Mouse (Mus musculus): ENCODE measurements around the gene Fancd2os. TPM values are rescaled to one million over a fixed set of nuclear protein-coding genes. Genes with fewer than 3 reads are reported as not detected.
A peak's percentile ranks its signal among the peaks of the same experiment; 100 is the strongest.

The Fancd2os gene
- 0.10 and 0.11 TPM in 2 replicates for polyA plus RNA-seq (2016; fragmentation: Nextera tagmentation; extraction: Ambion mirVana)

- 63% methylated on average over 23 of the region's 23 CpGs for WGBS (ENCODE audit: insufficient replicate concordance)
- peaks cover 21% of the 10 kb centered on the region for H3K36me3 ChIP-seq
- peaks cover 20% of the 10 kb centered on the region for H3K4me1 ChIP-seq
- no peak for ATAC-seq
- no peak within 1 kb of the TSS for H3K9ac ChIP-seq
- H3K27me3 ChIP-seq (replicated peaks): no peaks in the 10 kb centered on the region
- no peak within 1 kb of the TSS for H3K4me3 ChIP-seq
- no peak within 1 kb of the TSS for H3K4me2 ChIP-seq
- H3K27ac ChIP-seq: no peak within 1 kb of the TSS
- no peaks in the 10 kb centered on the region for H3K9me3 ChIP-seq (replicated peaks)
These were observed at the start of gene Fancd2os for GRCm38 (mm10) chr6:113600543-113601139. Gene Fancd2os, minus strand, starts transcription at chr6:113600715.

GRCm38 (mm10) chr6:113650197-113650640, 49.7 kb upstream of the Fancd2os start:
- ATAC-seq: no peak
- H3K27ac ChIP-seq: peak overlapping the region; percentile 20; the same call in 1 of the 2 replicates
- 45% methylated on average over 4 of the region's 4 CpGs for WGBS (ENCODE audit: insufficient replicate concordance)
- H3K4me3 ChIP-seq: no peak overlapping the region
- H3K36me3 ChIP-seq: 0 out of 2 replicates have a peak, but pooled peaks cover 16% of the 10 kb centered on the region
- no peak overlapping the region for H3K9ac ChIP-seq
- H3K27me3 ChIP-seq (replicated peaks): no peaks in the 10 kb centered on the region
- H3K9me3 ChIP-seq (replicated peaks): no peaks in the 10 kb centered on the region
- peaks cover 48% of the 10 kb centered on the region for H3K4me1 ChIP-seq
- H3K4me2 ChIP-seq: no peak overlapping the region

GRCm38 (mm10) chr6:113649346-113650196, 49.1 kb upstream of the Fancd2os start:
- no peaks in the 10 kb centered on the region for H3K9me3 ChIP-seq (replicated peaks)
- H3K36me3 ChIP-seq: 0 out of 2 replicates have a peak, but pooled peaks cover 16% of the 10 kb centered on the region
- H3K4me2 ChIP-seq: no peak overlapping the region
- no peaks in the 10 kb centered on the region for H3K27me3 ChIP-seq (replicated peaks)
- WGBS (ENCODE audit: insufficient replicate concordance): 70% methylated on average over 7 of the region's 7 CpGs
- no peak for ATAC-seq
- no peak overlapping the region for H3K9ac ChIP-seq
- peaks cover 42% of the 10 kb centered on the region for H3K4me1 ChIP-seq
- peak overlapping the region; percentile 20; the same call in 1 of the 2 replicates for H3K27ac ChIP-seq
- no peak overlapping the region for H3K4me3 ChIP-seq

DNA sequence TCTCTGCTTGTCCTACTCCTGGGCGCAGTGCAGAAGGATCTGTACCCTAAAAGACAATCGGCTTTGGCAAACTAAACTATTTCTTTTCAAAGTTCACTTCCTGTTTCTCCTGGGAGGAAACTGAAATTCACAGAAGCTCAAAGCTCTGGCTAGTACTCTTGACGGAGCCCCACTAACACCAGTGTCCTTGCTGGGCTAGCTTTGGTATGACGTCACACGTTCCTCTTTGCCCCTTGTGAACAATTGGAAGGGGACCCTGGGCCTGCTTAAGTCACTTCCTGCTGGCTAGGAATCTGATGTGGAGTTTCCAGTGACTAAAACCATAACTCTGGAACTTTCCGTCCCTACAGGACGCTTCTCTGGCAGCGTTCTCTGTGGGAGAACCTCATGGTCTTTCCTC, 44.3 kb upstream of the Fancd2os start:
- Histone ChIP-seq H3K27ac (no peak overlapping the region), H3K9ac (no peak overlapping the region), H3K27me3 (replicated peaks) (no peaks in the 10 kb centered on the region), H3K4me2 (no peak overlapping the region), H3K36me3 (0 out of 2 replicates have a peak, but pooled peaks cover 12% of the 10 kb centered on the region), H3K4me1 (peaks cover 36% of the 10 kb centered on the region), H3K9me3 (replicated peaks) (no peaks in the 10 kb centered on the region), H3K4me3 (no peak overlapping the region)
- no peak for ATAC-seq
- 52% methylated on average over 8 of the region's 8 CpGs for WGBS (ENCODE audit: insufficient replicate concordance)

GRCm38 (mm10) chr6:113643967-113644366, 43.5 kb upstream of the Fancd2os start:
- no peak overlapping the region for H3K4me2 ChIP-seq
- peaks cover 37% of the 10 kb centered on the region for H3K4me1 ChIP-seq
- 69% methylated on average over 2 of the region's 2 CpGs for WGBS (ENCODE audit: insufficient replicate concordance)
- 0 out of 2 replicates have a peak overlapping the region, but pooled peaks have one; percentile 12 for H3K27ac ChIP-seq
- no peak for ATAC-seq
- no peaks in the 10 kb centered on the region for H3K9me3 ChIP-seq (replicated peaks)
- no peak overlapping the region for H3K9ac ChIP-seq
- no peak overlapping the region for H3K4me3 ChIP-seq
- H3K36me3 ChIP-seq: 0 out of 2 replicates have a peak, but pooled peaks cover 12% of the 10 kb centered on the region
- no peaks in the 10 kb centered on the region for H3K27me3 ChIP-seq (replicated peaks)

GRCm38 (mm10) chr6:113643021-113643420, 42.5 kb upstream of the Fancd2os start:
- H3K36me3 ChIP-seq: 0 out of 2 replicates have a peak, but pooled peaks cover 6% of the 10 kb centered on the region
- no peaks in the 10 kb centered on the region for H3K27me3 ChIP-seq (replicated peaks)
- H3K9me3 ChIP-seq (replicated peaks): no peaks in the 10 kb centered on the region
- H3K4me3 ChIP-seq: no peak overlapping the region
- WGBS (ENCODE audit: insufficient replicate concordance): 76% methylated on average over 4 of the region's 4 CpGs
- peaks cover 36% of the 10 kb centered on the region for H3K4me1 ChIP-seq
- no peak overlapping the region for H3K9ac ChIP-seq
- no peak for ATAC-seq
- H3K27ac ChIP-seq: no peak overlapping the region
- no peak overlapping the region for H3K4me2 ChIP-seq

- peaks cover 36% of the 10 kb centered on the region for H3K4me1 ChIP-seq
- H3K9ac ChIP-seq: no peak overlapping the region
- ATAC-seq: no peak
- no peaks in the 10 kb centered on the region for H3K9me3 ChIP-seq (replicated peaks)
- H3K27me3 ChIP-seq (replicated peaks): no peaks in the 10 kb centered on the region
- no peak overlapping the region for H3K4me3 ChIP-seq
- 76% methylated on average over 8 of the region's 8 CpGs for WGBS (ENCODE audit: insufficient replicate concordance)
- H3K4me2 ChIP-seq: no peak overlapping the region
- no peak overlapping the region for H3K27ac ChIP-seq
- 0 out of 2 replicates have a peak, but pooled peaks cover 2% of the 10 kb centered on the region for H3K36me3 ChIP-seq
These were observed 42.1 kb upstream of the Fancd2os start for GRCm38 (mm10) chr6:113642605-113643004.

GRCm38 (mm10) chr6:113639201-113639600, 38.7 kb upstream of the Fancd2os start:
- Histone ChIP-seq H3K27me3 (replicated peaks) (no peaks in the 10 kb centered on the region), H3K4me3 (peak overlapping the region; percentile 63), H3K9me3 (replicated peaks) (no peaks in the 10 kb centered on the region), H3K36me3 (no peaks in the 10 kb centered on the region), H3K4me1 (peaks cover 45% of the 10 kb centered on the region), H3K4me2 (peak overlapping the region; percentile 80), H3K9ac (peak overlapping the region; percentile 79; the same call in 1 of the 2 replicates), H3K27ac (peak overlapping the region; percentile 76; the same call in 1 of the 2 replicates)
- WGBS (ENCODE audit: insufficient replicate concordance): 79% methylated on average over 4 of the region's 4 CpGs
- ATAC-seq: no peak

- H3K9me3 ChIP-seq (replicated peaks): no peaks in the 10 kb centered on the region
- H3K4me1 ChIP-seq: peaks cover 45% of the 10 kb centered on the region
- H3K9ac ChIP-seq: peak within 1 kb of the TSS; percentile 79
- 5% methylated on average over 37 of the region's 37 CpGs for WGBS (ENCODE audit: insufficient replicate concordance)
- no peaks in the 10 kb centered on the region for H3K27me3 ChIP-seq (replicated peaks)
- H3K4me2 ChIP-seq: peak within 1 kb of the TSS; percentile 80
- peak within 1 kb of the TSS; percentile 76 for H3K27ac ChIP-seq
- peak within 1 kb of the TSS; percentile 63 for H3K4me3 ChIP-seq
- peak; percentile 94 for ATAC-seq
- 0 out of 2 replicates have a peak, but pooled peaks cover 1% of the 10 kb centered on the region for H3K36me3 ChIP-seq
These were observed 38.0 kb upstream of the Fancd2os start, which contains the start of gene Irak2 for GRCm38 (mm10) chr6:113638302-113639040. Gene Irak2, plus strand, starts transcription at chr6:113638467.

GRCm38 (mm10) chr6:113632863-113633262, 32.3 kb upstream of the Fancd2os start:
- WGBS (ENCODE audit: insufficient replicate concordance): 80% methylated on average over 4 of the region's 4 CpGs
- Histone ChIP-seq H3K9ac (no peak overlapping the region), H3K4me1 (peaks cover 9% of the 10 kb centered on the region), H3K27me3 (replicated peaks) (no peaks in the 10 kb centered on the region), H3K9me3 (replicated peaks) (no peaks in the 10 kb centered on the region), H3K36me3 (peaks cover 52% of the 10 kb centered on the region), H3K4me2 (no peak overlapping the region), H3K27ac (no peak overlapping the region), H3K4me3 (no peak overlapping the region)
- no peak for ATAC-seq

DNA sequence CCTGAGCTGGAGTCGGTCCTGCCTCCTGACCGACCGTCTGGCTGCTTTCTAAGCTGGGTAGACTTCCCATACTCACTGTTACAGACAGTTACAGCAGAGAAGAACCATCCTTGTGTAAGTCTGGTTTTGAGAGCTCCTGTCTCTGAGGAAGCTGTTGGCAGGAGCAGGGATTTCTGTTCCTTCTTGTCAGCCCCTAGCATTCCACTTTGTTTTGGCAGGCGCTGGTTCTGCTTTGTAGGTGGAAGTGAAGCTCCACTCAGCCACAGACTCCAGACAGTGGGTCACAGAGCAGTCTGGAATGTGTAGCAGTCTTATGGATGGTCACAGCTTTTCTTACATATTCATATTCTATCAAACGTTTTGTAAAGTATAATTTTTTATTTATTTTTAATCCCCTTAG, 29.8 kb upstream of the Fancd2os start:
- ATAC-seq: no peak
- H3K4me3 ChIP-seq: no peak overlapping the region
- H3K27me3 ChIP-seq (replicated peaks): no peaks in the 10 kb centered on the region
- H3K4me1 ChIP-seq: peaks cover 10% of the 10 kb centered on the region
- no peaks in the 10 kb centered on the region for H3K9me3 ChIP-seq (replicated peaks)
- H3K4me2 ChIP-seq: no peak overlapping the region
- H3K27ac ChIP-seq: no peak overlapping the region
- 77% methylated on average over 5 of the region's 5 CpGs for WGBS (ENCODE audit: insufficient replicate concordance)
- H3K36me3 ChIP-seq: peaks cover 59% of the 10 kb centered on the region
- H3K9ac ChIP-seq: no peak overlapping the region
